Mouse (Mus musculus): Measurements from ENCODE around the gene Ttc28. TPM values are rescaled to one million over a fixed set of nuclear protein-coding genes. Genes with fewer than 3 reads are reported as not detected.
A peak's percentile ranks its signal among the peaks of the same experiment; 100 is the strongest.

Ttc28 gene
- polyA plus RNA-seq, 1 experiment, result 3.4 TPM

- TF ChIP-seq FOSL1 (IDR thresholded peaks at IDR 0.05; ENCODE audit: insufficient read depth, low read length, poor library complexity, severe bottlenecking), result no peak
- no peak for TF ChIP-seq CEBPB (IDR thresholded peaks at IDR 0.05; ENCODE audit: low read depth)
- TF ChIP-seq USF1 (IDR thresholded peaks at IDR 0.05; ENCODE audit: low read depth), result no peak
- no peak for TF ChIP-seq MYOG (IDR thresholded peaks at IDR 0.05; ENCODE audit: control insufficient read depth, extremely low read depth, insufficient read length)
- TF ChIP-seq CTCF (IDR thresholded peaks at IDR 0.05; ENCODE audit: control insufficient read depth, insufficient read depth, insufficient read length), result no peak
- TF ChIP-seq MYOD1 (IDR thresholded peaks at IDR 0.05; ENCODE audit: control insufficient read depth, insufficient read length, low read depth), result no peak
- TF ChIP-seq MAX (IDR thresholded peaks at IDR 0.05), result no peak
- H3K4me3 ChIP-seq (ENCODE audit: insufficient read depth, poor library complexity, severe bottlenecking), result no peak overlapping the region
- H3K79me2 ChIP-seq (ENCODE audit: control insufficient read depth, insufficient read depth), result no peaks in the 10 kb centered on the region
- no peaks in the 10 kb centered on the region for H3K36me3 ChIP-seq (ENCODE audit: control insufficient read depth, insufficient read depth)
- no peaks in the 10 kb centered on the region for H3K27me3 ChIP-seq (ENCODE audit: control insufficient read depth, insufficient read depth, insufficient read length)
- H3K79me3 ChIP-seq (ENCODE audit: low read depth), result no peaks in the 10 kb centered on the region
- no peak overlapping the region for H3ac ChIP-seq (ENCODE audit: control insufficient read depth, insufficient read length, low read depth)
Observed at GRCm38 (mm10) chr5:111266658-111267057, 387.1 kb downstream of the Ttc28 start.

GRCm38 (mm10) chr5:111267100-111267499 is 387.5 kb downstream of the Ttc28 start:
- no peaks in the 10 kb centered on the region for H3K36me3 ChIP-seq (ENCODE audit: control insufficient read depth, insufficient read depth)
- no peaks in the 10 kb centered on the region for H3K27me3 ChIP-seq (ENCODE audit: control insufficient read depth, insufficient read depth, insufficient read length)
- TF ChIP-seq CTCF (IDR thresholded peaks at IDR 0.05; ENCODE audit: control insufficient read depth, insufficient read depth, insufficient read length) (no peak), MYOD1 (IDR thresholded peaks at IDR 0.05; ENCODE audit: control insufficient read depth, insufficient read length, low read depth) (no peak), CEBPB (IDR thresholded peaks at IDR 0.05; ENCODE audit: low read depth) (no peak), MAX (IDR thresholded peaks at IDR 0.05) (no peak), USF1 (IDR thresholded peaks at IDR 0.05; ENCODE audit: low read depth) (no peak)
- no peaks in the 10 kb centered on the region for H3K79me3 ChIP-seq (ENCODE audit: low read depth)
- H3K79me2 ChIP-seq (ENCODE audit: control insufficient read depth, insufficient read depth), result no peaks in the 10 kb centered on the region
- H3ac ChIP-seq (ENCODE audit: control insufficient read depth, insufficient read length, low read depth), result no peak overlapping the region
- H3K4me3 ChIP-seq (ENCODE audit: insufficient read depth, poor library complexity, severe bottlenecking), result no peak overlapping the region

DNA sequence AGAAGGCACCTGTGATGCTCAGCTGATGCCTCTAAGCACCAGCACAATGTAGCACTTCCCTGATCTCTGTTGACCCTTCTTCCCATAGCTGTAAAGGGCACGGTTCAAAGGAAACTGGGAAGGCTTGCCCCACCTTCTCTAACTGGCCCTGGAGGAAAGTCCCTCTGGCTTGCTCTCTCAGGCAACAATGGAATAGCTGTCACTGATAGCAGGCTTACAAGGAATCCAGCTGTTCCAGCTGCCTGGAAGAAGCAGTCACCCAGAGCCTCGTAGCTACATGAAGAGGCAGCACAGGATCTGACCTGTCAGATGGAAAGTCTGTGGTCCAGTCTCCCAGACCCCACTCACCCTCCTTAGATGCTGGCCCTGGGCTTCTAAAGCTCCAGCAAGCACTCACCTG is 389.2 kb downstream of the Ttc28 start:
- no peak for TF ChIP-seq MYOD1 (IDR thresholded peaks at IDR 0.05; ENCODE audit: control insufficient read depth, insufficient read length, low read depth)
- TF ChIP-seq MYOG (IDR thresholded peaks at IDR 0.05; ENCODE audit: control insufficient read depth, extremely low read depth, insufficient read length), result no peak
- TF ChIP-seq FOSL1 (IDR thresholded peaks at IDR 0.05; ENCODE audit: insufficient read depth, low read length, poor library complexity, severe bottlenecking), result no peak
- TF ChIP-seq MAX (IDR thresholded peaks at IDR 0.05), result no peak
- no peak for TF ChIP-seq CTCF (IDR thresholded peaks at IDR 0.05; ENCODE audit: control insufficient read depth, insufficient read depth, insufficient read length)
- no peak for TF ChIP-seq USF1 (IDR thresholded peaks at IDR 0.05; ENCODE audit: low read depth)
- no peak for TF ChIP-seq CEBPB (IDR thresholded peaks at IDR 0.05; ENCODE audit: low read depth)
- Histone ChIP-seq H3K27me3 (ENCODE audit: control insufficient read depth, insufficient read depth, insufficient read length) (no peaks in the 10 kb centered on the region), H3K4me3 (ENCODE audit: insufficient read depth, poor library complexity, severe bottlenecking) (no peak overlapping the region), H3ac (ENCODE audit: control insufficient read depth, insufficient read length, low read depth) (no peak overlapping the region), H3K79me3 (ENCODE audit: low read depth) (no peaks in the 10 kb centered on the region), H3K79me2 (ENCODE audit: control insufficient read depth, insufficient read depth) (no peaks in the 10 kb centered on the region), H3K36me3 (ENCODE audit: control insufficient read depth, insufficient read depth) (no peaks in the 10 kb centered on the region)

- Histone ChIP-seq H3K36me3 (ENCODE audit: control insufficient read depth, insufficient read depth) (no peaks in the 10 kb centered on the region), H3ac (ENCODE audit: control insufficient read depth, insufficient read length, low read depth) (no peak overlapping the region), H3K79me3 (ENCODE audit: low read depth) (no peaks in the 10 kb centered on the region), H3K79me2 (ENCODE audit: control insufficient read depth, insufficient read depth) (no peaks in the 10 kb centered on the region), H3K27me3 (ENCODE audit: control insufficient read depth, insufficient read depth, insufficient read length) (no peaks in the 10 kb centered on the region), H3K4me3 (ENCODE audit: insufficient read depth, poor library complexity, severe bottlenecking) (no peak overlapping the region)
- TF ChIP-seq CTCF (IDR thresholded peaks at IDR 0.05; ENCODE audit: control insufficient read depth, insufficient read depth, insufficient read length) (peak; percentile 43), MYOG (IDR thresholded peaks at IDR 0.05; ENCODE audit: control insufficient read depth, extremely low read depth, insufficient read length) (no peak)
Observed at GRCm38 (mm10) chr5:111269613-111270205, 390.1 kb downstream of the Ttc28 start.

- Histone ChIP-seq H3K36me3 (ENCODE audit: control insufficient read depth, insufficient read depth) (no peaks in the 10 kb centered on the region), H3K79me2 (ENCODE audit: control insufficient read depth, insufficient read depth) (no peaks in the 10 kb centered on the region), H3K27me3 (ENCODE audit: control insufficient read depth, insufficient read depth, insufficient read length) (no peaks in the 10 kb centered on the region), H3ac (ENCODE audit: control insufficient read depth, insufficient read length, low read depth) (no peak overlapping the region), H3K79me3 (ENCODE audit: low read depth) (no peaks in the 10 kb centered on the region), H3K4me3 (ENCODE audit: insufficient read depth, poor library complexity, severe bottlenecking) (no peak overlapping the region)
- TF ChIP-seq USF1 (IDR thresholded peaks at IDR 0.05; ENCODE audit: low read depth) (no peak), FOSL1 (IDR thresholded peaks at IDR 0.05; ENCODE audit: insufficient read depth, low read length, poor library complexity, severe bottlenecking) (no peak), MAX (IDR thresholded peaks at IDR 0.05) (no peak), MYOD1 (IDR thresholded peaks at IDR 0.05; ENCODE audit: control insufficient read depth, insufficient read length, low read depth) (no peak), CTCF (IDR thresholded peaks at IDR 0.05; ENCODE audit: control insufficient read depth, insufficient read depth, insufficient read length) (no peak), CEBPB (IDR thresholded peaks at IDR 0.05; ENCODE audit: low read depth) (no peak)
Observed at GRCm38 (mm10) chr5:111270246-111271002, 390.8 kb downstream of the Ttc28 start.

- Histone ChIP-seq H3K36me3 (ENCODE audit: control insufficient read depth, insufficient read depth) (no peaks in the 10 kb centered on the region), H3ac (ENCODE audit: control insufficient read depth, insufficient read length, low read depth) (no peak overlapping the region), H3K79me3 (ENCODE audit: low read depth) (no peaks in the 10 kb centered on the region), H3K27me3 (ENCODE audit: control insufficient read depth, insufficient read depth, insufficient read length) (no peaks in the 10 kb centered on the region), H3K79me2 (ENCODE audit: control insufficient read depth, insufficient read depth) (no peaks in the 10 kb centered on the region), H3K4me3 (ENCODE audit: insufficient read depth, poor library complexity, severe bottlenecking) (no peak overlapping the region)
- peak; percentile 88 for TF ChIP-seq CTCF (IDR thresholded peaks at IDR 0.05; ENCODE audit: control insufficient read depth, insufficient read depth, insufficient read length)
- TF ChIP-seq CEBPB (IDR thresholded peaks at IDR 0.05; ENCODE audit: low read depth), result no peak
Observed at GRCm38 (mm10) chr5:111273589-111273988, 394.0 kb downstream of the Ttc28 start.
